Mouse (Mus musculus) heart, embryonic 15.5 days (tissue): ENCODE results near the gene Plb1. TPM values are rescaled to one million over a fixed set of nuclear protein-coding genes. Genes with fewer than 3 reads are reported as not detected.

Experiments used
- ATAC-seq: fragments of 200-750 bp; cut with Nextera tagmentation; replicated peaks from 2 replicates; pipeline ENCODE4 v1.8.0; 2017; ENCODE audit warnings: low read depth, moderate TSS enrichment; ENCODE audit not compliant: insufficient number of reproducible peaks, insufficient read depth, low FRiP score
- H3K27ac ChIP-seq: fragments of 300-500 bp; sonication (generic); 2 replicates; pipeline ENCODE4 v1.5.1; 2015; ENCODE audit warnings: mild to moderate bottlenecking, inconsistent platforms
- H3K27me3 ChIP-seq: fragments of 300-500 bp; sonication (generic); 2 replicates; pipeline ENCODE4 v1.6.1; 2015; ENCODE audit warnings: inconsistent platforms
- H3K36me3 ChIP-seq: fragments of 300-500 bp; sonication (generic); 2 replicates; pipeline ENCODE4 v1.6.1; 2015; ENCODE audit warnings: mild to moderate bottlenecking, inconsistent platforms
- H3K4me1 ChIP-seq: fragments of 300-500 bp; sonication (generic); replicated peaks from 2 replicates; pipeline ENCODE4 v1.6.1; 2015; ENCODE audit warnings: inconsistent platforms
- H3K4me2 ChIP-seq: fragments of 300-500 bp; sonication (generic); 2 replicates; pipeline ENCODE4 v1.6.1; 2015; ENCODE audit warnings: inconsistent platforms, mild to moderate bottlenecking, moderate library complexity
- H3K4me3 ChIP-seq: fragments of 300-500 bp; sonication (generic); 2 replicates; pipeline ENCODE4 v1.5.1; 2015; ENCODE audit warnings: mild to moderate bottlenecking, inconsistent platforms
- H3K9ac ChIP-seq: fragments of 300-500 bp; sonication (generic); 2 replicates; pipeline ENCODE4 v1.6.1; 2015; ENCODE audit warnings: mild to moderate bottlenecking, inconsistent platforms
- H3K9me3 ChIP-seq: fragments of 300-500 bp; sonication (generic); replicated peaks from 2 replicates; pipeline ENCODE4 v1.6.1; 2016; ENCODE audit warnings: inconsistent platforms
- WGBS: fragments of 180-500 bp; shearing (Covaris S2); methylation state at CpG from one replicate; pipeline ENCODE4 v1.1.7; 2015; ENCODE audit warnings: mixed read lengths; 5-methylcytosine and 5-hydroxymethylcytosine counted together
- polyA plus RNA-seq: library from polyadenylated mRNA; unstranded; fragments of >200 nt; fragmentation: Nextera tagmentation; extraction: Ambion mirVana; gene quantifications from 2 replicates; pipeline ENCODE4 v1.2.1, GENCODE M21; 2015

Plb1 gene
- polyA plus RNA-seq, 1 experiment from 2014 or later, result 2.3 TPM

GRCm38 (mm10) chr5:32413569-32413968, 181.1 kb downstream of the Plb1 start:
- ATAC-seq, result no peak
- WGBS, result 64% methylated on average over 2 of the region's 2 CpGs
- Histone ChIP-seq H3K9ac (no peak overlapping the region), H3K27ac (peak overlapping the region; percentile 79), H3K4me1 (peaks cover 58% of the 10 kb centered on the region), H3K27me3 (no peaks in the 10 kb centered on the region), H3K9me3 (no peaks in the 10 kb centered on the region), H3K4me3 (no peak overlapping the region), H3K4me2 (no peak overlapping the region), H3K36me3 (no peaks in the 10 kb centered on the region)

- no peaks in the 10 kb centered on the region for H3K9me3 ChIP-seq
- no peak overlapping the region for H3K9ac ChIP-seq
- H3K4me3 ChIP-seq, result no peak overlapping the region
- H3K4me1 ChIP-seq, result peaks cover 50% of the 10 kb centered on the region
- ATAC-seq, result no peak
- WGBS, result 60% methylated on average over 5 of the region's 5 CpGs
- no peak overlapping the region for H3K4me2 ChIP-seq
- H3K27ac ChIP-seq, result peak overlapping the region; percentile 79
- H3K27me3 ChIP-seq, result no peaks in the 10 kb centered on the region
- H3K36me3 ChIP-seq, result no peaks in the 10 kb centered on the region
These were observed 182.0 kb downstream of the Plb1 start for GRCm38 (mm10) chr5:32414461-32414985.

DNA sequence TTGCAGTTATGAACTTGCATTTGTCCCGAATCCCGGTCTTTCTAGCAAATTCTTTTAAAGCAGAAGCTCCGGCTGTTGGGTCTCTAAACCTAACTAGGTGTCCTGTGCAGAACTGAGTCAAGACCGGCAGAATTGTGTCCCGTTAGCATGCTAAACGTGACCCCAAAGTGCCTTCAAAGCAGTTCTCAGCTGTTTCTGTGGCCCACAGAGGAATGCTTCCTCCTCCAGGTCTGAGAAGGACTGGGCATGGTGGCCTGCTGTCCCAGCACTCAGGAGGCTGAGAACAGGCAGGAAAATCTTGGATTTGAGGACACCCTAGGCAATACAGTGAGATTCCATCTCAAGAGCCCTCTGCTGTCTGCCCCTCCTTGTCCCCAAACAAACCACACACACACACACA, 183.0 kb downstream of the Plb1 start:
- Histone ChIP-seq H3K4me3 (no peak overlapping the region), H3K9me3 (no peaks in the 10 kb centered on the region), H3K27ac (no peak overlapping the region), H3K4me2 (no peak overlapping the region), H3K36me3 (no peaks in the 10 kb centered on the region), H3K27me3 (no peaks in the 10 kb centered on the region), H3K4me1 (peaks cover 48% of the 10 kb centered on the region), H3K9ac (no peak overlapping the region)
- 87% methylated on average over 6 of the region's 6 CpGs for WGBS
- ATAC-seq, result no peak

Other genes starting within 250 kb of the Plb1 start
- gene Fosl2, start 96.9 kb upstream of the Plb1 start, polyA plus RNA-seq, result 2.5 and 3.1 TPM in 2 replicates
- gene Ppp1cb, start 226.1 kb downstream of the Plb1 start, polyA plus RNA-seq, result 212 and 253 TPM in 2 replicates